Mouse (Mus musculus) forebrain, embryonic 14.5 days (tissue): ENCODE data around the gene Llcfc1. TPM values are rescaled to one million over a fixed set of nuclear protein-coding genes. Genes with fewer than 3 reads are reported as not detected.

Source experiments
- ATAC-seq: fragments of 200-750 bp; cut with Nextera tagmentation; 2 replicates; pipeline ENCODE4 v1.8.0; 2017; ENCODE audit warnings: mild to moderate bottlenecking, moderate library complexity
- DNase-seq: peaks from one replicate; pipeline ENCODE4 v3.0.0-alpha.2; 2015; ENCODE audit warnings: low spot score
- H3K27ac ChIP-seq: fragments of 300-500 bp; sonication (generic); 2 replicates; pipeline ENCODE4 v1.5.1; 2014; ENCODE audit warnings: low read depth, mild to moderate bottlenecking, control low read depth, low read length, moderate library complexity
- H3K27me3 ChIP-seq: fragments of 300-500 bp; sonication (generic); replicated peaks from 2 replicates; pipeline ENCODE4 v1.6.1; 2014; ENCODE audit warnings: low read length, control low read depth, mixed read lengths; ENCODE audit not compliant: control insufficient read depth, insufficient read depth
- H3K36me3 ChIP-seq: fragments of 300-500 bp; sonication (generic); 2 replicates; pipeline ENCODE4 v1.6.1; 2014; ENCODE audit warnings: low read length, control low read depth; ENCODE audit not compliant: control insufficient read depth, insufficient read depth
- H3K4me1 ChIP-seq: fragments of 300-500 bp; sonication (generic); 2 replicates; pipeline ENCODE4 v1.6.1; 2014; ENCODE audit warnings: antibody characterized with exemption, low read length, control low read depth; ENCODE audit not compliant: control insufficient read depth, insufficient read depth
- H3K4me2 ChIP-seq: fragments of 300-500 bp; sonication (generic); 2 replicates; pipeline ENCODE4 v1.6.1; 2014; ENCODE audit warnings: mild to moderate bottlenecking, control low read depth, low read length
- H3K4me3 ChIP-seq: fragments of 300-500 bp; sonication (generic); 2 replicates; pipeline ENCODE4 v1.5.1; 2014; ENCODE audit warnings: low read depth, low read length, control low read depth
- H3K9ac ChIP-seq: fragments of 300-500 bp; sonication (generic); 2 replicates; pipeline ENCODE4 v1.6.1; 2014; ENCODE audit warnings: mild to moderate bottlenecking, low read length, control low read depth, moderate library complexity
- H3K9me3 ChIP-seq: fragments of 300-500 bp; sonication (generic); replicated peaks from 2 replicates; pipeline ENCODE4 v1.6.1; 2016; ENCODE audit warnings: low read length, control low read depth, mixed read lengths; ENCODE audit not compliant: control insufficient read depth
- WGBS: fragments of 180-500 bp; shearing (Covaris S2); extraction: QIAGEN DNeasy Blood & Tissue Kit; methylation state at CpG from one replicate; pipeline ENCODE4 v1.1.7; 2014; 5-methylcytosine and 5-hydroxymethylcytosine counted together
- polyA plus RNA-seq: library from polyadenylated mRNA; unstranded; fragments of >200 nt; fragmentation: Nextera tagmentation; extraction: Ambion mirVana; gene quantifications from 2 replicates; pipeline ENCODE4 v1.2.1, GENCODE M21; 2014

Gene Llcfc1
- polyA plus RNA-seq, 1 experiment from 2014 or later: not detected

DNA sequence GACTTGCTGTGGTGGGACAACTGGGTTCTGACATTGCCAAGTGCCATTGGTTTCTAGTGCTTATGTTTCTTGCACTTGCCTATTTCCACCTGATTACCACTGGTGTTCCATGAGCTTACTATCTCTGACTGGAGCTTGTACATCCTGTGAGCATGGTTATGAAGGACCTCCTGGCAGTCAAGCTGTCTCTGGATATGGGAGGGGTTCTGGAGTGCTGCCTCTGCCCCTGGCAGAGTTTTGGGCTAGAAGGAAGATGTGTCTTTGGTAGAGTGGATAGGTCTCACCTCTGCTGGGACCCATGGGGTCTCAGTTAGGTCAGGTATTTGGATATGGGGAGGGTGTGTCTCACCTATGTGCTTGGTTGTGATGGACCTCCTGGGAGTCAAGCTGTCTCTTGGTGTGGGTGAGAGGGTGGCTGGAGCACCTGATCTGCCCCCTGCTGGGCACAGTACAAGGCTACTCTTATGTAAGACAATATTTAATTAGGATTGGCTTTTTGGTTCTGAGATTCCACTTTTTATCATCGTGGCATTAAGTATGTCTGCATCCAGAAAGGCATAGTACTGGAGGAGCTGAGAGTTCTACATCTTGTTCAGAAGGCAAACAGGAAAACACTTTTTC lies 43.9 kb downstream of the Llcfc1 start:
- Histone ChIP-seq H3K4me1 (no peaks in the 10 kb centered on the region), H3K27ac (no peak overlapping the region), H3K4me2 (no peak overlapping the region), H3K9ac (no peak overlapping the region), H3K9me3 (no peaks in the 10 kb centered on the region), H3K4me3 (no peak overlapping the region), H3K36me3 (no peaks in the 10 kb centered on the region), H3K27me3 (no peaks in the 10 kb centered on the region)
- ATAC-seq: no peak
- 77% methylated on average over 1 of the region's 1 CpGs for WGBS
- no peak for DNase-seq

- H3K27ac ChIP-seq: no peak overlapping the region
- no peak overlapping the region for H3K9ac ChIP-seq
- no peaks in the 10 kb centered on the region for H3K9me3 ChIP-seq
- no peaks in the 10 kb centered on the region for H3K4me1 ChIP-seq
- WGBS: 91% methylated on average over 5 of the region's 5 CpGs
- DNase-seq: no peak
- no peaks in the 10 kb centered on the region for H3K36me3 ChIP-seq
- H3K4me2 ChIP-seq: no peak overlapping the region
- no peak overlapping the region for H3K4me3 ChIP-seq
- H3K27me3 ChIP-seq: no peaks in the 10 kb centered on the region
- no peak for ATAC-seq
Measured at GRCm38 (mm10) chr6:41734719-41735470, 50.7 kb downstream of the Llcfc1 start.

Other genes starting within 250 kb of the Llcfc1 start
- not detected in 2 replicates for gene Gm10334, start 238.3 kb upstream of the Llcfc1 start, polyA plus RNA-seq
- not detected in 2 replicates for gene Prss1, start 225.5 kb upstream of the Llcfc1 start, polyA plus RNA-seq
- gene Prss2, start 162.6 kb upstream of the Llcfc1 start, polyA plus RNA-seq: not detected in 2 replicates
- gene Ephb6, start 78.9 kb upstream of the Llcfc1 start, polyA plus RNA-seq: 20.2 and 24.7 TPM in 2 replicates
- 0.54 and 0.55 TPM in 2 replicates for gene Trpv6, start 48.0 kb upstream of the Llcfc1 start, polyA plus RNA-seq
- not detected in 2 replicates for gene Trpv5, start 3.7 kb upstream of the Llcfc1 start, polyA plus RNA-seq
- 0.30 and 0.56 TPM in 2 replicates for gene Kel, start 19.9 kb downstream of the Llcfc1 start, polyA plus RNA-seq
- not detected in 2 replicates for gene Olfr459, start 90.7 kb downstream of the Llcfc1 start, polyA plus RNA-seq
- gene Pip, start 163.1 kb downstream of the Llcfc1 start, polyA plus RNA-seq: not detected in 2 replicates
- gene Sval2, start 168.6 kb downstream of the Llcfc1 start, polyA plus RNA-seq: not detected in 2 replicates